Mouse (Mus musculus): ENCODE data around the gene Prtn3. TPM values are rescaled to one million over a fixed set of nuclear protein-coding genes. Genes with fewer than 3 reads are reported as not detected.
"Not testable (repeated sequence)": the region's sequence is repeated elsewhere in the genome, so short reads cannot be mapped to it uniquely, and the experiment has no call there.

The Prtn3 gene
- polyA plus RNA-seq, 1 experiment, result not detected

GRCm38 (mm10) chr10:79886054-79886453 lies 11.8 kb downstream of the Prtn3 start, which contains the start of gene Elane:
TSS of gene Elane (plus strand) at chr10:79886247.
- TF ChIP-seq POLR2A (IDR thresholded peaks at IDR 0.05; ENCODE audit: borderline replicate concordance, low read depth, low read length) (no peak), CTCF (IDR thresholded peaks at IDR 0.05; ENCODE audit: low read depth, low read length) (no peak)
- Histone ChIP-seq H3K4me1 (ENCODE audit: control insufficient read depth, insufficient read depth, low read length) (peaks cover 30% of the 10 kb centered on the region), H3K4me3 (ENCODE audit: insufficient read depth, low read length) (no peak within 1 kb of the TSS), H3K27ac (ENCODE audit: insufficient read depth, low read depth, low read length) (no peak within 1 kb of the TSS)

- H3K27ac ChIP-seq (ENCODE audit: insufficient read depth, low read depth, low read length), result no peak overlapping the region
- H3K4me3 ChIP-seq (ENCODE audit: insufficient read depth, low read length), result no peak overlapping the region
- no peak for TF ChIP-seq CTCF (IDR thresholded peaks at IDR 0.05; ENCODE audit: low read depth, low read length)
- no peak for TF ChIP-seq POLR2A (IDR thresholded peaks at IDR 0.05; ENCODE audit: borderline replicate concordance, low read depth, low read length)
- H3K4me1 ChIP-seq (ENCODE audit: control insufficient read depth, insufficient read depth, low read length), result peaks cover 30% of the 10 kb centered on the region
These were observed 12.3 kb downstream of the Prtn3 start for GRCm38 (mm10) chr10:79886611-79887010.

DNA sequence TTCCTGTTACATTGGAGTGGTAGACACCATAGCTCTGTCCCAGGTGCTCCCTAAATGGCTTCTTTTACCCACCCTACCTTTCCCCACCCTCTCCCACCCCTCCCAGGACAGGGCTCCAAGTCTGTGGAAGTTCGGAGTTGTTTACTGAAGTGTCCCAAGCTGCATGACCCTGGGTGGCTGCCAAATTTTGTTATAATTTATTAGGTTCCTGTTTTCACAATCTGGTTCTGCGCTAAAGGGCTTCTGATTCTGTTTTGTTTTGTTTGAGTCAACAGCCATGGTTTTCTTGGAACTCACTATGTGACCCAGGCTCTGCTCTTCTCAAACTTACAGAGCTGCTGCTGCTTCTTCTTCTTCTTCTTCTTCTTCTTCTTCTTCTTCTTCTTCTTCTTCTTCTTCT lies 15.1 kb downstream of the Prtn3 start:
- Histone ChIP-seq H3K4me3 (ENCODE audit: insufficient read depth, low read length) (no peak overlapping the region), H3K27ac (ENCODE audit: insufficient read depth, low read depth, low read length) (0 out of 2 replicates have a peak overlapping the region, but pooled peaks have one; percentile 6), H3K4me1 (ENCODE audit: control insufficient read depth, insufficient read depth, low read length) (peaks cover 14% of the 10 kb centered on the region)
- TF ChIP-seq CTCF (IDR thresholded peaks at IDR 0.05; ENCODE audit: low read depth, low read length), result no peak
- TF ChIP-seq POLR2A (IDR thresholded peaks at IDR 0.05; ENCODE audit: borderline replicate concordance, low read depth, low read length), result no peak

DNA sequence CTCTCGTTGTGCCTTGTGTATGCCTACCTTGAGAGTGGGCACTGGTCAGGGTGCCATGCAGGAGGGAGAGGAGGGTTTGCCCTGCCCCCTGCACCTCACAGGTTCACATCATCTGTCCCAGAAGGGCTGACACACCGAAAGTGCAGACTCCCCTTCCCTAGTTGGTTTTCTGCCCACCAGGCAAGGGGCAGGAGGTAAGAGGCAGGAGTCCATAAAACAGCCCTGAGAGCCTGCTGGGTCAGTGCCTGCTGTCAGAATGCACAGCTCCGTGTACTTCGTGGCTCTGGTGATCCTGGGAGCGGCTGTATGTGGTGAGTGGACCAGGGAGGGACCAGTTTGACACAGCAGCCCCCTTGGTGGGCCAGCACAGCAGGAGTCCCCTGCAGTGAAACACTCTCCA lies 16.4 kb downstream of the Prtn3 start, which contains the start of gene Cfd:
TSS of gene Cfd (plus strand) at position 184 of the 400 bp plus-strand sequence.
- no peak within 1 kb of the TSS for H3K4me3 ChIP-seq (ENCODE audit: insufficient read depth, low read length)
- peaks cover 7% of the 10 kb centered on the region for H3K4me1 ChIP-seq (ENCODE audit: control insufficient read depth, insufficient read depth, low read length)
- TF ChIP-seq CTCF (IDR thresholded peaks at IDR 0.05; ENCODE audit: low read depth, low read length), result no peak
- TF ChIP-seq POLR2A (IDR thresholded peaks at IDR 0.05; ENCODE audit: borderline replicate concordance, low read depth, low read length), result no peak
- 0 out of 2 replicates have a peak within 1 kb of the TSS, but pooled peaks have one; percentile 16 for H3K27ac ChIP-seq (ENCODE audit: insufficient read depth, low read depth, low read length)

DNA sequence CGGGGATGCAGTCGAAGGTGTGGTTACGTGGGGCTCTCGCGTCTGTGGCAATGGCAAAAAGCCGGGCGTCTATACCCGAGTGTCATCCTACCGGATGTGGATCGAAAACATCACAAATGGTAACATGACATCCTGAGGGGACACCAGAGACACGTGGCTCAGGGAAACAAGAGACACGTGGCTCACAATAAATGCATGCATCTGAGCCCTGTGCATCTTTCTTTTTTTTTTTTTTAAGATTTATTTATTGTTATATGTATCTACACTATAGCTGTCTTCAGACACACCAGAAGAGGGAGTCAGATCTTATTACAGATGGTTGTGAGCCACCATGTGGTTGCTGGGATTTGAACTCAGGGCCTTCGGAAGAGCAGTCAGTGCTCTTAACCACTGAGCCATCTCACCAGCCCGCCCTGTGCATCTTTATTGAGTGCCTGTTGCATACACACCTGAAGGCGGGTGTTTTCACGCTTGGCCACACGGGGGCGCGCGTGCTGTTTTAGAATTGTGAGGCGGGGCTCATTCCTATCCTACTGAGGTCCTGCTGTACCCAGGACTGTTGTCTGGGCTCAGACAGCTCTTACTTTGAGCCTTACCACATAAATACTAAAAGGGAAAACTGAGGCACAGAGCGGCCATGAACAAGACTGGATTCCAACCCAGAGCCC lies 18.3 kb downstream of the Prtn3 start:
- not testable (repeated sequence) for H3K4me1 ChIP-seq (ENCODE audit: control insufficient read depth, insufficient read depth, low read length); H3K4me3 ChIP-seq (ENCODE audit: insufficient read depth, low read length); H3K27ac ChIP-seq (ENCODE audit: insufficient read depth, low read depth, low read length)
- TF ChIP-seq CTCF (IDR thresholded peaks at IDR 0.05; ENCODE audit: low read depth, low read length), result peak; percentile 80

DNA sequence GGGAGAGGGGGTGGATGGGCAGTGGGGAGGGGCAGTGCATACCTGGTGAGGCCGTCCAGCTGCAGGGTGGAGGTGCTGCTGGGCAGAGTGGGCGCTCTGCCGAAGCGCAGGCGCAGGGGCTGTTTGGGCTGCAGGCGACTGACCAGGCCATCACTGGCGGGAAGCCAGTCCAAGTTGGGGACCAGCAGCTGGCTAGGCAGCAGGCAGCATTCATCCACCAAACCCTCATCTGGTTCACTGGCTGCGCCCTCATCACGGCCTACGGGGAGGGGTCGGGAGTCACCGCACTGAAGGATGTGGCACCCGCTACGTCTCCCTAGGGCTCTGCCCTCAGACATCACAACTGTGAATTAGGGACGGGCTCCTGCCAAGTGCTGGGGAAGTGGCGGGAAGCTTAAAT lies 22.0 kb downstream of the Prtn3 start:
- no peak overlapping the region for H3K4me3 ChIP-seq (ENCODE audit: insufficient read depth, low read length)
- TF ChIP-seq POLR2A (IDR thresholded peaks at IDR 0.05; ENCODE audit: borderline replicate concordance, low read depth, low read length), result no peak
- no peak for TF ChIP-seq CTCF (IDR thresholded peaks at IDR 0.05; ENCODE audit: low read depth, low read length)
- no peak overlapping the region for H3K27ac ChIP-seq (ENCODE audit: insufficient read depth, low read depth, low read length)
- no peaks in the 10 kb centered on the region for H3K4me1 ChIP-seq (ENCODE audit: control insufficient read depth, insufficient read depth, low read length)

DNA sequence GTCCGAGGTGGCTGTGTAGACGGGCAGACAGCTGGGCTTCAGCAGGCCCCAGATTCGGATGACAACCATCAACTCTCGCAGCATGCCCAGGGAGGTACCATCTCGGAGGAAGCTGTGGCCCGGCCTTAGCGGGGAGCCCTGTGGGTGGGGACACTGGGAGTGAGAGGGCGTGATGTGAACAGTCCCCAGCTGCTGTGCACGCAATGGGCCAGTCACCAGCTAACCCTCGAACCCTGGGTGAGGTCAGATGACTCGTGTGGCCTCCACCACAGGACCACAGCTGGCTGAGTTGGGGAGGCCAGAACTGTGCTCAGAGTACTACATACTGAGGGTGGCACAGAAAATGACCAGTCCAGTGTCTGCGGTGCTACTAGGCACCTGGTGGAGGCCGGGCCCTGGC lies 22.5 kb downstream of the Prtn3 start:
- Histone ChIP-seq H3K4me1 (ENCODE audit: control insufficient read depth, insufficient read depth, low read length) (no peaks in the 10 kb centered on the region), H3K27ac (ENCODE audit: insufficient read depth, low read depth, low read length) (no peak overlapping the region), H3K4me3 (ENCODE audit: insufficient read depth, low read length) (no peak overlapping the region)
- TF ChIP-seq CTCF (IDR thresholded peaks at IDR 0.05; ENCODE audit: low read depth, low read length), result no peak
- TF ChIP-seq POLR2A (IDR thresholded peaks at IDR 0.05; ENCODE audit: borderline replicate concordance, low read depth, low read length), result no peak

DNA sequence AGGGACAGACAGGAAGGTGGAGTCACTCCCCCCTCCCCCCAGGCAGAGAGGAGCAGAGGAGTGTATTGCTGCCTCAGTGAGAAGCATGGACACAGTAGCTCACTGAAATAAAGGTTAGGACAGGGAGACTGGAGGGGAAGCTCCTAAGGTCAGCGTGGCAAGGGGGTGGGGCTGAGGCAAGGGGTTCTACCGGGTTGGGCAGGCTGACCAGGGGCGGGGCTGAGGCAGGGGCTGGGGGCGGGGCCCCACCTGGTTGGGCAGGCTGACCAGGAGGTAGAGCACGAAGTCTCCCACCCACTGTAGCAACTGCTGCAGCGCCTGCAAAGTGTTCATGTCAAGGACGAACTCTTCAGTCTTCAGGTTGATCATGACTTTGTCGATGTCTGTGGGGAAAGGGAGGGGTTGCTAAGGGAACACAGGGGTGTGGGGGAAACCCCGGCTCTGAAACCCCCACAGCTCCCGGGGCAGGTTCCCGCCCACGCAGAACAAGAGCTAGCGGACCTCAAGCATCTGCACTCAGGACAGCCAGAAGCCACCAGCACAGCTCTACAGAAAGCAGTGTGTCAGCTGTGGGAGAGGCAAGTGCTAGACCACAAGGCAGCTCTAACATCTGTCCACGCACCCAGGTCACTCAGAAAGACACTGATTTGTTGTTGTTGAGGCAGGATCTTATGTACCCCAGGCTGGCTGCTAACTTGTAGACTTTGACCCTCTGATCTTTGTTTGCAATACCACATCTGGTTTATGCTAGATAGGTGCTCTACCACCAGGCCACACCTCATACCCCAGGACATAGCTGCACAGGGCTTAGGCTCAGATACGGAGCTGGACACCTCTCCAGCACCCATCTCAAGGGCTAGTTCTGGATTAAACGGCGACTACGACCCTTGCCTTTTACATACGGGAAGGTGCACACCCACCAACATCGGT lies 23.3 kb downstream of the Prtn3 start:
- Histone ChIP-seq H3K4me1 (ENCODE audit: control insufficient read depth, insufficient read depth, low read length) (no peaks in the 10 kb centered on the region), H3K27ac (ENCODE audit: insufficient read depth, low read depth, low read length) (no peak overlapping the region), H3K4me3 (ENCODE audit: insufficient read depth, low read length) (no peak overlapping the region)
- TF ChIP-seq POLR2A (IDR thresholded peaks at IDR 0.05; ENCODE audit: borderline replicate concordance, low read depth, low read length) (no peak), CTCF (IDR thresholded peaks at IDR 0.05; ENCODE audit: low read depth, low read length) (no peak)

DNA sequence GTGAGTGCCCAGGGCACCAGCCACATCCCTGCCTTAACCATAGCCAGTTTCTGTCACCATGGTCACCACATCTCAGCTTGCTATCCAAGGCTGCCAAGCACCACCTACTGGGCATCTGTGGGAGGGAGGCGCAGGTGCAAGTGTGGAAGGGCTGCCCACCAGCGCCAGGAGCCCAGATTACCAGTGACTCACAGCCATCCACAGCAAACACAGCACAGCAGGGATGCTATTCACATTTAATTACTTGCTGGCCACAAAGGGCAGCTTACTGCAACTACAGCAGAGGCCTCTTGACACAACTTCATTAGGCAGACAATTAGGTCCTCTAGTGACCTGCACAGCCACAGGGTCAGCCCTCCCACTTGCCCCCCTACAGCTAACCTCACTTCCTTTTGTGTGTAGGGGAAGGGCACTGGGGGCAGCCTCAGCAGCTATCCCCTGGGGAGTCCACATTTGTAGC lies 26.7 kb downstream of the Prtn3 start:
- Histone ChIP-seq H3K4me1 (ENCODE audit: control insufficient read depth, insufficient read depth, low read length) (no peaks in the 10 kb centered on the region), H3K27ac (ENCODE audit: insufficient read depth, low read depth, low read length) (no peak overlapping the region), H3K4me3 (ENCODE audit: insufficient read depth, low read length) (no peak overlapping the region)
- TF ChIP-seq POLR2A (IDR thresholded peaks at IDR 0.05; ENCODE audit: borderline replicate concordance, low read depth, low read length) (no peak), CTCF (IDR thresholded peaks at IDR 0.05; ENCODE audit: low read depth, low read length) (no peak)

DNA sequence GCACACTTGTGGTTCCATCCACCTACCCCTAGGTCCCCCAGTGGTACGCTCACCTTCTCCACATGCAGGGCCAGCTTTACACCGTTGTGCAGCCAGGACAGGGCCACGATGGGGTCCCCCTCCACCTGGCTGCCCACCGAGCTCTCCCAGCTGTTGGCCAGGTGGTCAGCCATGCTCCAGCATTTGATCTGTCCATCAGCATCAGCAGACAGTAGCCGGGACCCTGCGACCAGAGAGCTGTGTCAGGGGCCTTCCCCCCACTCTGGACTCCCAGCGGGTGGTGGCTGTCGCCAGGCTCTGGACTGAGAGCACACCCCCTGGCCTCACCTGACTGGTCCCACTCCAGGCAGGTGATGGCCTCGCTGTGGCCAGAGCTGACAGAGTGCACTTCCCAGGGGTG lies 32.4 kb downstream of the Prtn3 start:
- no peak overlapping the region for H3K4me3 ChIP-seq (ENCODE audit: insufficient read depth, low read length)
- peaks cover 7% of the 10 kb centered on the region for H3K4me1 ChIP-seq (ENCODE audit: control insufficient read depth, insufficient read depth, low read length)
- H3K27ac ChIP-seq (ENCODE audit: insufficient read depth, low read depth, low read length), result no peak overlapping the region
- TF ChIP-seq CTCF (IDR thresholded peaks at IDR 0.05; ENCODE audit: low read depth, low read length) (no peak), POLR2A (IDR thresholded peaks at IDR 0.05; ENCODE audit: borderline replicate concordance, low read depth, low read length) (no peak)
